Mouse (Mus musculus): ENCODE measurements around the gene Tfr2. TPM values are rescaled to one million over a fixed set of nuclear protein-coding genes. Genes with fewer than 3 reads are reported as not detected.

Gene Tfr2
- polyA plus RNA-seq (2015; fragmentation: Nextera tagmentation; extraction: Ambion mirVana): 0.46 and 1.4 TPM in 2 replicates

GRCm38 (mm10) chr5:137569665-137570064 lies at the start of gene Tfr2:
Gene Tfr2, plus strand, starts transcription at chr5:137569840.
- peak within 1 kb of the TSS; percentile 13; the same call in 1 of the 2 replicates for H3K4me2 ChIP-seq (ENCODE audit: low read depth, low read length)
- peak; percentile 83 for ATAC-seq (ENCODE audit: low read depth)

GRCm38 (mm10) chr5:137521861-137522260 lies 47.8 kb upstream of the Tfr2 start:
- WGBS: 64% methylated on average over 9 of the region's 9 CpGs
- no peak for ATAC-seq (ENCODE audit: low read depth)
- Histone ChIP-seq H3K9ac (ENCODE audit: low read length) (no peak overlapping the region), H3K27me3 (ENCODE audit: control insufficient read depth, insufficient read depth, low read depth, low read length) (no peaks in the 10 kb centered on the region), H3K36me3 (ENCODE audit: control insufficient read depth, insufficient read depth, low read length) (peaks cover 76% of the 10 kb centered on the region), H3K4me2 (ENCODE audit: low read depth, low read length) (no peak overlapping the region), H3K4me1 (replicated peaks; ENCODE audit: control insufficient read depth, insufficient read depth, low read length) (peaks cover 4% of the 10 kb centered on the region; the same call in 1 of the 2 replicates), H3K9me3 (ENCODE audit: control insufficient read depth, low read length) (no peaks in the 10 kb centered on the region), H3K4me3 (ENCODE audit: low read length) (no peak overlapping the region), H3K27ac (ENCODE audit: low read length) (no peak overlapping the region)

More at GRCm38 (mm10) chr5:137569665-137570064, at the start of gene Tfr2:
- 19% methylated on average over 9 of the region's 9 CpGs for WGBS
- H3K36me3 ChIP-seq (ENCODE audit: control insufficient read depth, insufficient read depth, low read length): no peaks in the 10 kb centered on the region
- no peak within 1 kb of the TSS for H3K27ac ChIP-seq (ENCODE audit: low read length)
- no peak within 1 kb of the TSS for H3K4me3 ChIP-seq (ENCODE audit: low read length)
- H3K27me3 ChIP-seq (ENCODE audit: control insufficient read depth, insufficient read depth, low read depth, low read length): peaks cover 5% of the 10 kb centered on the region
- H3K9me3 ChIP-seq (ENCODE audit: control insufficient read depth, low read length): no peaks in the 10 kb centered on the region
- H3K9ac ChIP-seq (ENCODE audit: low read length): no peak within 1 kb of the TSS
- peaks cover 5% of the 10 kb centered on the region; the same call in 1 of the 2 replicates for H3K4me1 ChIP-seq (replicated peaks; ENCODE audit: control insufficient read depth, insufficient read depth, low read length)

GRCm38 (mm10) chr5:137522711-137523110 lies 46.9 kb upstream of the Tfr2 start:
- Histone ChIP-seq H3K36me3 (ENCODE audit: control insufficient read depth, insufficient read depth, low read length) (peaks cover 81% of the 10 kb centered on the region), H3K4me2 (ENCODE audit: low read depth, low read length) (no peak overlapping the region), H3K9me3 (ENCODE audit: control insufficient read depth, low read length) (no peaks in the 10 kb centered on the region), H3K9ac (ENCODE audit: low read length) (no peak overlapping the region), H3K4me3 (ENCODE audit: low read length) (no peak overlapping the region), H3K4me1 (replicated peaks; ENCODE audit: control insufficient read depth, insufficient read depth, low read length) (peaks cover 4% of the 10 kb centered on the region; the same call in 1 of the 2 replicates), H3K27me3 (ENCODE audit: control insufficient read depth, insufficient read depth, low read depth, low read length) (no peaks in the 10 kb centered on the region), H3K27ac (ENCODE audit: low read length) (no peak overlapping the region)
- ATAC-seq (ENCODE audit: low read depth): no peak
- 69% methylated on average over 11 of the region's 11 CpGs for WGBS

GRCm38 (mm10) chr5:137523396-137524250 lies 46.0 kb upstream of the Tfr2 start:
- no peak overlapping the region for H3K27ac ChIP-seq (ENCODE audit: low read length)
- ATAC-seq (ENCODE audit: low read depth): no peak
- no peak overlapping the region for H3K4me3 ChIP-seq (ENCODE audit: low read length)
- 78% methylated on average over 25 of the region's 25 CpGs for WGBS
- H3K36me3 ChIP-seq (ENCODE audit: control insufficient read depth, insufficient read depth, low read length): peaks cover 89% of the 10 kb centered on the region
- H3K9me3 ChIP-seq (ENCODE audit: control insufficient read depth, low read length): no peaks in the 10 kb centered on the region
- H3K4me2 ChIP-seq (ENCODE audit: low read depth, low read length): no peak overlapping the region
- peaks cover 4% of the 10 kb centered on the region; the same call in 1 of the 2 replicates for H3K4me1 ChIP-seq (replicated peaks; ENCODE audit: control insufficient read depth, insufficient read depth, low read length)
- no peak overlapping the region for H3K9ac ChIP-seq (ENCODE audit: low read length)
- no peaks in the 10 kb centered on the region for H3K27me3 ChIP-seq (ENCODE audit: control insufficient read depth, insufficient read depth, low read depth, low read length)

GRCm38 (mm10) chr5:137524251-137524515 lies 45.5 kb upstream of the Tfr2 start:
- H3K9ac ChIP-seq (ENCODE audit: low read length): no peak overlapping the region
- 82% methylated on average over 8 of the region's 8 CpGs for WGBS
- no peak overlapping the region for H3K27ac ChIP-seq (ENCODE audit: low read length)
- H3K4me3 ChIP-seq (ENCODE audit: low read length): no peak overlapping the region
- ATAC-seq (ENCODE audit: low read depth): no peak
- no peak overlapping the region for H3K4me2 ChIP-seq (ENCODE audit: low read depth, low read length)
- peaks cover 4% of the 10 kb centered on the region; the same call in 1 of the 2 replicates for H3K4me1 ChIP-seq (replicated peaks; ENCODE audit: control insufficient read depth, insufficient read depth, low read length)
- peaks cover 89% of the 10 kb centered on the region for H3K36me3 ChIP-seq (ENCODE audit: control insufficient read depth, insufficient read depth, low read length)
- H3K9me3 ChIP-seq (ENCODE audit: control insufficient read depth, low read length): no peaks in the 10 kb centered on the region
- no peaks in the 10 kb centered on the region for H3K27me3 ChIP-seq (ENCODE audit: control insufficient read depth, insufficient read depth, low read depth, low read length)

- ATAC-seq (ENCODE audit: low read depth): no peak
- WGBS: 78% methylated on average over 13 of the region's 13 CpGs
- no peaks in the 10 kb centered on the region for H3K27me3 ChIP-seq (ENCODE audit: control insufficient read depth, insufficient read depth, low read depth, low read length)
- H3K9me3 ChIP-seq (ENCODE audit: control insufficient read depth, low read length): no peaks in the 10 kb centered on the region
- no peak overlapping the region for H3K9ac ChIP-seq (ENCODE audit: low read length)
- H3K36me3 ChIP-seq (ENCODE audit: control insufficient read depth, insufficient read depth, low read length): peaks cover 90% of the 10 kb centered on the region
- no peak overlapping the region for H3K27ac ChIP-seq (ENCODE audit: low read length)
- H3K4me1 ChIP-seq (replicated peaks; ENCODE audit: control insufficient read depth, insufficient read depth, low read length): peaks cover 4% of the 10 kb centered on the region
- H3K4me3 ChIP-seq (ENCODE audit: low read length): no peak overlapping the region
- H3K4me2 ChIP-seq (ENCODE audit: low read depth, low read length): no peak overlapping the region
Observed at GRCm38 (mm10) chr5:137524671-137525070, 45.0 kb upstream of the Tfr2 start.

GRCm38 (mm10) chr5:137525511-137525910 lies 44.1 kb upstream of the Tfr2 start:
- no peak overlapping the region for H3K27ac ChIP-seq (ENCODE audit: low read length)
- no peak overlapping the region for H3K9ac ChIP-seq (ENCODE audit: low read length)
- peaks cover 13% of the 10 kb centered on the region for H3K4me1 ChIP-seq (replicated peaks; ENCODE audit: control insufficient read depth, insufficient read depth, low read length)

GRCm38 (mm10) chr5:137526192-137526936 lies 43.3 kb upstream of the Tfr2 start:
- H3K27ac ChIP-seq (ENCODE audit: low read length): peak overlapping the region; percentile 36; the same call in 1 of the 2 replicates

More at GRCm38 (mm10) chr5:137525511-137525910, 44.1 kb upstream of the Tfr2 start:
- no peak overlapping the region for H3K4me3 ChIP-seq (ENCODE audit: low read length)
- no peaks in the 10 kb centered on the region for H3K9me3 ChIP-seq (ENCODE audit: control insufficient read depth, low read length)
- ATAC-seq (ENCODE audit: low read depth): no peak
- H3K27me3 ChIP-seq (ENCODE audit: control insufficient read depth, insufficient read depth, low read depth, low read length): no peaks in the 10 kb centered on the region
- no peak overlapping the region for H3K4me2 ChIP-seq (ENCODE audit: low read depth, low read length)
- WGBS: 71% methylated on average over 16 of the region's 16 CpGs
- H3K36me3 ChIP-seq (ENCODE audit: control insufficient read depth, insufficient read depth, low read length): peaks cover 85% of the 10 kb centered on the region

GRCm38 (mm10) chr5:137527413-137527812 lies 42.2 kb upstream of the Tfr2 start:
- Histone ChIP-seq H3K4me1 (replicated peaks; ENCODE audit: control insufficient read depth, insufficient read depth, low read length) (peaks cover 17% of the 10 kb centered on the region), H3K27me3 (ENCODE audit: control insufficient read depth, insufficient read depth, low read depth, low read length) (no peaks in the 10 kb centered on the region), H3K4me3 (ENCODE audit: low read length) (no peak overlapping the region), H3K9me3 (ENCODE audit: control insufficient read depth, low read length) (no peaks in the 10 kb centered on the region), H3K27ac (ENCODE audit: low read length) (no peak overlapping the region), H3K9ac (ENCODE audit: low read length) (no peak overlapping the region), H3K36me3 (ENCODE audit: control insufficient read depth, insufficient read depth, low read length) (peaks cover 66% of the 10 kb centered on the region), H3K4me2 (ENCODE audit: low read depth, low read length) (no peak overlapping the region)
- WGBS: 62% methylated on average over 1 of the region's 1 CpGs
- no peak for ATAC-seq (ENCODE audit: low read depth)

More at GRCm38 (mm10) chr5:137526192-137526936, 43.3 kb upstream of the Tfr2 start:
- WGBS: 48% methylated on average over 16 of the region's 16 CpGs
- no peak overlapping the region for H3K4me3 ChIP-seq (ENCODE audit: low read length)
- no peak overlapping the region for H3K9ac ChIP-seq (ENCODE audit: low read length)
- H3K36me3 ChIP-seq (ENCODE audit: control insufficient read depth, insufficient read depth, low read length): peaks cover 77% of the 10 kb centered on the region
- H3K4me1 ChIP-seq (replicated peaks; ENCODE audit: control insufficient read depth, insufficient read depth, low read length): peaks cover 17% of the 10 kb centered on the region
- no peak overlapping the region for H3K4me2 ChIP-seq (ENCODE audit: low read depth, low read length)
- ATAC-seq (ENCODE audit: low read depth): no peak
- H3K9me3 ChIP-seq (ENCODE audit: control insufficient read depth, low read length): no peaks in the 10 kb centered on the region
- H3K27me3 ChIP-seq (ENCODE audit: control insufficient read depth, insufficient read depth, low read depth, low read length): no peaks in the 10 kb centered on the region

Data from lung, embryonic 16.5 days (tissue).